Mouse (Mus musculus): ENCODE data around the gene Epha2.

DNA sequence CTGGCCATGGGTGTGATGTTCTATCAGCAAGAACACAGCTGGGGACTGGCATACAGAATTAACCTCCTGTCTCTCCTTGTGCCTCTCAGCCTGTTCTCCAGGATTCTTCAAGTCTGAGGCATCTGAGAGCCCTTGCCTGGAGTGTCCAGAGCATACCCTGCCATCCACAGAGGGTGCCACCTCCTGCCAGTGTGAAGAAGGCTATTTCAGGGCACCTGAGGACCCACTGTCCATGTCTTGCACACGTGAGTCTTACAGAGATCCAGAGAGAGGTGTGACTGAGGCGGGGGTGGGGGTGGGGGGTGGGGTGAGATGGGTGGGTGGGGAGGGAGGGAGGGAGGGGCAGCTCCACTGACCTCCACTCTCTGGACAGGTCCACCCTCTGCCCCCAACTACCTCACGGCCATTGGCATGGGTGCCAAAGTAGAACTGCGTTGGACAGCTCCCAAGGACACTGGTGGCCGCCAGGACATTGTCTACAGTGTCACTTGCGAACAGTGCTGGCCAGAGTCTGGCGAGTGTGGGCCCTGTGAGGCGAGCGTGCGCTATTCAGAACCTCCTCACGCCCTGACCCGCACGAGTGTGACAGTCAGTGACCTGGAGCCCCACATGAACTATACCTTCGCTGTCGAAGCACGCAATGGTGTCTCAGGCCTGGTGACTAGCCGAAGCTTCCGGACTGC lies 15.6 kb downstream of the Epha2 start:
- no peak for TF ChIP-seq CTCF (conservative IDR thresholded peaks at IDR 0.05; ENCODE audit: low read length)
- TF ChIP-seq POU5F1 (IDR thresholded peaks at IDR 0.05; ENCODE audit: borderline replicate concordance, low read length), result no peak
